Mouse (Mus musculus): Measurements from ENCODE around the gene Teddm3.
A peak's percentile ranks its signal among the peaks of the same experiment; 100 is the strongest.
"Not testable (repeated sequence)": the region's sequence is repeated elsewhere in the genome, so short reads cannot be mapped to it uniquely, and the experiment has no call there.

The Teddm3 gene

GRCm38 (mm10) chr16:21153900-21154299 is at the start of gene Teddm3:
Gene Teddm3 (minus strand): TSS chr16:21154000.
- not testable (repeated sequence) for DNase-seq (ENCODE audit: low spot score in 2 of 2)

DNA sequence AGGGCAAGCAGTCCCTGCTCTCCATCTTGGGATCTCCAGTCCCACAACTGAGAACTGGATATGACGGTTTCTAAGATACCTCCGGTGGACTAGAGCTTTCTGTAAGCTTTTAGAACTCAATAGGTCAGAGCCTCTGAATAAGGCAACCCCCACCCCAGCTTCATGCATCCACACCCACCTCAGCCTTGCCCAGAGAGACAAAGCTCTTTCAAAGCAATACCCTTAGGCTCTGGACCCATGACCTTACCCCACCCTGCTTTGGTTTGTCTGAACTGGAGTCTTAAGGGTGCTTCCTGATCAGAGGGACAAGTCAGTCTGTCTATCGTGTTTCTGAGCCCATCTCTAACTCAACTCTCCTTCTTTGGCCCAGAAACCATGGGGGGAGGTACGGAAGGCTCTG is 48.9 kb upstream of the Teddm3 start:
- DNase-seq (ENCODE audit: low spot score in 2 of 2), result no peak

DNA sequence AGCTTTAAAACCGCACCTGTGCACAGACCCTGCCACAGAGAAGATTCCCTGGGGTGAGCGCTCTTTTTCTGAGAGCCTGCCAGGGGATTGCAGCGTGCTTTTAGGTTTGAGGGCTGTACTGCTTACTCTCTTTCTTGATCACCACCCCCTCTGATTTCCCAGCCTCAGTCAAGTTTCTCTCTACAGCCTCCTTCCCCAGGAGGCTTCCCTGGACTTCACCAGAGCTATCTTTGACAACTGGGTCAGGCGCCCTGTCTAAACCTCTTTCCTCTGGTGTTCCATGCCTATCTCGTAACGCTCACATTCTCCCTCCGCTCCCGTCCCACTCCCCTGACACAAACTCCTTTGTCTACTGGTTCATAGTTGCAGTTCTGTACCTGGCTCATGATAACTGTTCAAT is 45.6 kb upstream of the Teddm3 start:
- DNase-seq (ENCODE audit: low spot score in 2 of 2), result no peak

DNA sequence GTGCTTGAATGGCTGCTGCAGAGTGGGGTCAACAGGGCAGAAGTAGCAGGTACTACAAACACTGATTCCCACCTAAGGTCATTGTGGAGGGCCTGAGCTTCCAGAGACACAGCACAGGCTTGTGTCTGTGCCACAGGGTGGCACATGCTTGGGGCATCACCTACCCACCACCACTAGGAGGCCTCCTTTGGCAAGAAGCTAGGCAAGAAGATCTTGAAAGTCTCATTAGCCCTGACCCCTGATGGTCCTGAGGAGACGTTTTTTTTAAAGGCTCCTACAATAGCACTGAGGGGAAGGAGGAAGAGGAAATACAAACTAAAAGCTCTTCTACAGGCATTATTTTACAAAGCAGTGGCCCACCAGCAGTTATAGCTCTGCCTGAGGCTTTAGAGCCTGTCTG is 44.7 kb upstream of the Teddm3 start:
- no peak for DNase-seq (ENCODE audit: low spot score in 2 of 2)

DNA sequence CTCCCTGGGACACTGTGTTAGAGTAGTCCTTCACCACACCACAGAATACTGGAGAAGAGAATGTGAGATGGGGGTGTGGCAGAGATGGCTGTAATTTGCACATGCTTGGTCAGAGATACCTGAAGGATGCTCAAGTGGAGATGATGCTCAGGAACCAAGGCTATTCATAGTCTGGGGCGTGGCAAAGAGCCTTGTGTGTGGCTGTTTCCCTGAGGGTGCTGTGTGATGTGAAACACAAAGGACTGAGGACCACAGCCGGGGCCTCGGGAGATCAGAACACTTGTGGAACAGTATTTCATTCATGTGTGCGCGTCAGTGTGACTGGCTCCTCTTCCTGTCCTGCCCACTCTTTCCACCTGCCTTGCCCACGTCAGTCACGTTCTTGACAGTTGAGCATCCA is 44.2 kb upstream of the Teddm3 start:
- DNase-seq (ENCODE audit: low spot score in 2 of 2), result no peak

DNA sequence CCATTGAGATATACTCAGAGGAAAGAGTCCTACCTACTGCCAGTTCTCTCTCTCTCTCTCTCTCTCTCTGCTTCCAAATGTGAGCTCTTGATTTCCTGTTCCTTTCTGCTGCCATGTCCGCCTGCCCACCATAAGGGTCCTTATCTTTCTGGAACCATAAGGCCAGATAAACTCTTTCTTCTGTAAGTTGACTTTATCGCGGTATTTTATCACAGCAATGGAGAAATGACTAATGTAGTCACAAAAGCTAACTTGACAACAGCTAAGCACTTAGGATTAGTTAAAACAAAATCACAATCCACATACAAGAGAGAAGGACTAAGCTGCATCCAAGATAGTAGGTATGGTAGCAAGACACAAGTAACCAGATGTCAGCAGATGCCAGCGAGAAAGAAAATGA is 43.7 kb upstream of the Teddm3 start:
- no peak for DNase-seq (ENCODE audit: low spot score in 2 of 2)

- DNase-seq (ENCODE audit: low spot score in 2 of 2), result no peak
Measured at GRCm38 (mm10) chr16:21196576-21196975, 42.8 kb upstream of the Teddm3 start.

DNA sequence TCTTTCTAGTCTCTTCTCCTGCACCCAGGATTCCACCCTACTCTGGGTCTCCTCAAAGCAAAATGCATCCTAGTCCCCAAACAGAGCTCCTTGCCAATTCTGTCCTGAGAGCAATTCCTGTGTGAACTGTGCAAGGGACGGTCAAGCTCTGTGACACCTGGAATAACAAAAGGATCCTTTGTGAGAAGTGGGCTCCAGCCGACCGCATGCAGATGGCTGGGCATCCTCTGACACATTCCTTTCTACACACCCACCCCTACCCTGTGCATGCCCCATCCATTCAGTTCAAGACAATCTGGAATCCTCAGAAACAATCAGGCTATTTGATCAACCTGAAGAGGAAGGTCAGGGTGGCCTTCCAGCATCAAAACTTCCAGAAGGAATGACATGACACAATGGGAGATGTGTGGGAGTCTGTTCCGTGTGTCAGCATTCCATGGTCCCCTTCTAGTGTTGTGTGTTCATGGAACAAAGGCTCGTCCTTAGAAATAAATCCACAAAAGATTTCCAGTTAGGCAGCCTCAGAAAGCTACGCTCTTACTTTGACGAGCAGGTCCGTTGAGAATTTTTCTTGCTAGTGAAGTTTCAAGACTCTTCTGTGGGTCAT is 41.6 kb upstream of the Teddm3 start:
- no peak for DNase-seq (ENCODE audit: low spot score in 2 of 2)

DNA sequence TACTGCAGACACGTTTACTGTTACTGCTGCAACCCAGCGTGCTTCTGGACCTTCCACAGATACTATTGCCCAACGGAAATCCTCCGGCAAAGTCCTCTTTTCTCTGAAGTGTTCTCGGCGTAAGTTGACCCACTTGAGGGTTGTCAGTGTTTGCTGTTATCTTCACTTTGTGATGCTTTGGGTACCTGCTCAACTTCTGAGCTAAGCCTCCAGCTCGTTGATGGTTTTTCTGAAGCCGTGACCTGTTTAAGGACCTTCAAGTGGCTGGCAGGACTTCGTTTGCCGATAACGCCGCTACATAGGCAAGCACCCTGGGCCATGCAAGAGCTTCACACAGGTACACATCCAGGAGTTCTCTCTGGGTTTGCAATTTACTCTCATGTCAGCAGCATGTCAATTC is 40.4 kb upstream of the Teddm3 start:
- no peak for DNase-seq (ENCODE audit: low spot score in 2 of 2)

DNA sequence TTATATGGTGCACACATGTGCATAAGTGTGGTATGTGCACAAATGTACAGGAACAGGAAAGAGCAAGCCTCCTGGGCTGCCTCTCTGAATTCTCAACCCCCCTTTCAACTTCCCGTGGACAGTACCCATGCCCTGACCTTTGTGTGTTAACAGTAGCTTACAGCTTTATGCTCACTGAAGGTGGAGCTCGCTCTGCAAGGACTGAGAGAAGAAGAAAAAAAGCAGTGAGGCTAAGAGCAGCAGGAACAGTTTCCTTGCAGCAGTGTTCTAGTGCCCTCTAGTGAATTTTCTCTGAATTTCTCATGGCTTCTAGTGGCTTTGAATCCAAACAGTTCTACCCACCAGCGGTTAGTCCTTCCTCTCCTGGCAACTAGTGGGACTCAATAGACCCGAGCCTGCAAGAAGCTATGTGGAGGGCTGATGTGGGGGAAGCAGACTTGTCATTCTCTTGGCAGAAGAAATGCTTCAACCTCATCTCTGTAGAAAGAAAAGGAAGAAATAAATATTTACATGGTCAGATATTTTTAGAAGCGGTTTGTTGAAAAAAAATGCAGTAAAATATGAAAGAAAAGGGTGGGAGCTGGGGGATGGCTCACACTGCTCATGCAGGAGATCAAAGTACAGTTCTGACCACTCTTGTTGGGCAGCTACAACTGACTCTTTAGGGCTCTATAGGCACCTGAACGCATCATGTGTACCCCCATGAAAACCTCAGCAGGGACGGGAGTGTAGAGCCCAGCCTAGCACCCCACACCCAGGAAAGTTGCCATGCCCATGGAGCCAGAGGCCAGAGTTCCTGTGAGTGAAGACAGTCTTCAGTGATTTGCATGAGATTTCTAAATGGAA is 38.9 kb upstream of the Teddm3 start:
- DNase-seq (ENCODE audit: low spot score in 2 of 2), result no peak

- no peak for DNase-seq (ENCODE audit: low spot score in 2 of 2)
Measured at GRCm38 (mm10) chr16:21191569-21191968, 37.8 kb upstream of the Teddm3 start.

GRCm38 (mm10) chr16:21188345-21188744 is 34.5 kb upstream of the Teddm3 start:
- no peak for DNase-seq (ENCODE audit: low spot score in 2 of 2)

DNA sequence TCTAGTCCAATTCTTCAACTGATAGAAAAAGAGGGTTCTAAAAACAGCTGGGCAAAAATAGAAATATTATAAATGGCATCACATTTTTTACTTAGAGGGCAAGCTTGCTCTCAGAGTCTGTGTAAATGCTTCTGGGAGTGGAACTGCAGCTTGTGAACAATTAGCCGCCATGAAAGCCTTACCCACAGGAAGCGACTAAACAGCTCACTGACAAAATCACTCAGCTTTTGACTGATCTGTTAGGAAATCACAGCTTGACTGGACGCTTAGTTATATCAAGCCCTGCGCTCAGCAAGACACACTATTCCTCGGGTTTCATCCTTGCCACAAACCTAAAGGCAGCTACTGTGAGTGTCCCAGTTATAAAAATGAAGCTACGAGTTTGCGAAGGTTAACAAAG is 33.8 kb upstream of the Teddm3 start:
- no peak for DNase-seq (ENCODE audit: low spot score in 2 of 2)

DNA sequence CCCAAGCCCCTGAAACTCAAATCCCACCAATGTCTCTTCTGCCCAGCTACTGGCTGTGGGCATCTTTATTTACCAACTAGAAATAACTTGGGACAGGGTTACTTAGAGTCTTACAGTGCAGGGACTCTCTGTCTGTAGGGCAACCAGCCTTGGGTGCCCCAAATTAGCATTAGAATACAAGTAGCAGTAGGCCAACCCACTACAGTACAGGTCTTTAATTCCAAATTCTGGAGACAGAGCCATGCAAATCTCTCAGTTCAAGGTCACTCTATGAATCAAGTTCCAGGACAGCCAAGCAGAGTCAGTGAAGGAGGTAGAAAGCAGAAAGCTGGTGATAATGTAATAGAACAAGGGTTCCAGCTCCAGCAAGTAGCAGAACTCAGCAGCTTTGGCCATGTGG is 30.9 kb upstream of the Teddm3 start:
- DNase-seq (ENCODE audit: low spot score in 2 of 2), result no peak

DNA sequence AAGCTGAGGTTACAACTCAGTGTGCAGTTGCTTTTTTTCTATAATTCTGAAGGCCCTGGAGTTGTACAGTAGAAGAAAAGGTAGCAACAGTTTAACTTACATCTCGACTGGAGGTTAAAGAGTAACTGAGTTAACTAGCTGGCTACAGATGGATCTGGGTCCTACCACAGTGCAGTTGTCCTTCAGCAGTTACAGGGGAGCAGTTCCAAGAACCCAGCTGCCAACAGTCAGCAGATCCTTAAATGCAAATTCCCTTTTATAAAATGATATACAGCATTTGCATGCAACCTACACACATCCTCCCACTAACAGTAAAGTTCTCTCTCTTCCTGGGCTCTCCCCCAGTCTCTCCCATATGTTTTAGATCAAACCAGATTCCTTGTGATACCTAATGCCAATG is 28.3 kb upstream of the Teddm3 start:
- peak in 1 of 2 experiments; percentile 71 for DNase-seq (ENCODE audit: low spot score in 2 of 2)

DNA sequence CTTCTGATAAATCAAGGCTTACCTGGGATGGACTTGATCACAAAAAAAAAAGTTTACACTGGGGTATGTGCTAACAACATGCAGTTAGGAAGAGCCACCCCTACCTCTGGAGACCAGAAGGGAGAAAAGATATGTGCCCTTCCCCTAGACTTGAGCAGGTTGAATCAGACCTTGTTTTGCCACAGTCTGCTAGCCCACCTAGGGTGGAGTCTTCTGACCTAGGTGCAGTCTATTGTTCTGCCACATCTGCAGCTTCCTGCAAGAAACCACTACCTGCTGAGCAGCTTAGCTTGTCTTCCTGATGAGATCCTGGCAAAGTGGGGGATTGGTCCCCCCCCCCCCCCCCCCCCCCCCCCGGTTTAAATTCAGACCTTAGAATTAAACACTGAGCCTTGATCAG is 21.4 kb upstream of the Teddm3 start:
- DNase-seq (ENCODE audit: low spot score in 2 of 2), result no peak

GRCm38 (mm10) chr16:21168730-21169129 is 14.9 kb upstream of the Teddm3 start:
- DNase-seq (ENCODE audit: low spot score in 2 of 2), result peak in 1 of 2 experiments; percentile 53

- not testable (repeated sequence) for DNase-seq (ENCODE audit: low spot score in 2 of 2)
Measured at GRCm38 (mm10) chr16:21165343-21166220, 11.8 kb upstream of the Teddm3 start.

GRCm38 (mm10) chr16:21163423-21163822 is 9.6 kb upstream of the Teddm3 start:
- not testable (repeated sequence) for DNase-seq (ENCODE audit: low spot score in 2 of 2)

DNA sequence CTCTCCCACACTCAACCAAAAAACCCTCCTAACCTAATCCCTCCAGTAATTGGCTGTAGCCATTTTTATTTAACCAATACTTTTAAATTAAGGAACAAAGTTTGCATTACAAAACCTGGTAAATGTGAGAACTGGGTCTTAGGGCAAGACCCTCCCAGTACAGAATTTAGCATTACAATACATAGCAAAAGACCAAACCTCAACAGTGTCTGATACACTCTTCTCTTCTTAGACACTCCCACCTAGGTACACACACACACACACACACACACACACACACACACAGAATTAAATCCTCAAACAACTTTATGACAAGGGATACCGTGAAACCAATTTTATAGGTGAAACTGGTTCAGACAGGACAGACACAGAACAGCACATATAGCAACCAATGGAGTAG is 5.4 kb upstream of the Teddm3 start:
- DNase-seq (ENCODE audit: low spot score in 2 of 2), result not testable (repeated sequence)

GRCm38 (mm10) chr16:21156261-21156660 is 2.5 kb upstream of the Teddm3 start:
- not testable (repeated sequence) for DNase-seq (ENCODE audit: low spot score in 2 of 2)
